Mouse (Mus musculus): ENCODE data around the gene Lamtor4. TPM values are rescaled to one million over a fixed set of nuclear protein-coding genes. Genes with fewer than 3 reads are reported as not detected.

The Lamtor4 gene
- polyA plus RNA-seq, 1 experiment from 2014 or later, result 125 TPM

GRCm38 (mm10) chr5:138228026-138228425 lies 27.3 kb upstream of the Lamtor4 start:
- no peak for DNase-seq (ENCODE audit: low read depth, low spot score)
- no peak for ATAC-seq
- H3K27me3 ChIP-seq, result no peaks in the 10 kb centered on the region
- TF ChIP-seq CTCF (IDR thresholded peaks at IDR 0.05), result peak; percentile 91
- CTCF ChIA-PET, result interaction anchor here (0.8 to 1.2 kb wide), 4 partner anchors 9 to 19 kb away, joined by 3 to 5 read pairs (median 4); no protein-coding TSS in a partner anchor
- POLR2A ChIA-PET, result no interaction called here
- in situ Hi-C loops (cut with MboI; ENCODE audit: low pct_unique_long_range_greater_than_20kb), result loop anchor here (10.0 kb wide), 1 partner anchor 297 kb away; no protein-coding TSS in a partner anchor

GRCm38 (mm10) chr5:138229511-138229910 lies 25.8 kb upstream of the Lamtor4 start:
- POLR2A ChIA-PET, result interaction anchor here (0.8 to 1.1 kb wide), 2 partner anchors 8 to 25 kb away, joined by 3 to 4 read pairs; no protein-coding TSS in a partner anchor
- no peak for TF ChIP-seq CTCF (IDR thresholded peaks at IDR 0.05)
- H3K27me3 ChIP-seq, result no peaks in the 10 kb centered on the region
- CTCF ChIA-PET, result interaction anchor here (0.7 to 2.8 kb wide), 5 partner anchors 9 to 40 kb away, joined by 3 to 7 read pairs (median 4); no protein-coding TSS in a partner anchor
- in situ Hi-C loops (cut with MboI; ENCODE audit: low pct_unique_long_range_greater_than_20kb), result loop anchor here (10.0 kb wide), 1 partner anchor 295 kb away; no protein-coding TSS in a partner anchor
- ATAC-seq (no peak), DNase-seq (ENCODE audit: low read depth, low spot score) (no peak)

GRCm38 (mm10) chr5:138233778-138234177 lies 21.5 kb upstream of the Lamtor4 start:
- ChIA-PET POLR2A (no interaction called here), CTCF (interaction anchor here (2.6 to 3.0 kb wide), 2 partner anchors 13 to 424 kb away, joined by 6 to 28 read pairs; no protein-coding TSS in a partner anchor)
- TF ChIP-seq CTCF (IDR thresholded peaks at IDR 0.05), result no peak
- ATAC-seq, result peak; percentile 17
- H3K27me3 ChIP-seq, result no peaks in the 10 kb centered on the region
- in situ Hi-C loops (cut with MboI; ENCODE audit: low pct_unique_long_range_greater_than_20kb), result no loop called here
- DNase-seq (ENCODE audit: low read depth, low spot score), result no peak

GRCm38 (mm10) chr5:138234224-138234623 lies 21.1 kb upstream of the Lamtor4 start:
- DNase-seq (ENCODE audit: low read depth, low spot score) (no peak), ATAC-seq (no peak)
- TF ChIP-seq CTCF (IDR thresholded peaks at IDR 0.05), result no peak
- CTCF ChIA-PET, result interaction anchor here (1.1 to 3.0 kb wide), 4 partner anchors 8 to 423 kb away, joined by 4 to 28 read pairs (median 6); partner anchors contain the start of gene Nxpe5
- POLR2A ChIA-PET, result no interaction called here
- no peaks in the 10 kb centered on the region for H3K27me3 ChIP-seq
- in situ Hi-C loops (cut with MboI; ENCODE audit: low pct_unique_long_range_greater_than_20kb), result no loop called here

GRCm38 (mm10) chr5:138241511-138241910 lies 13.8 kb upstream of the Lamtor4 start:
- in situ Hi-C loops (cut with MboI; ENCODE audit: low pct_unique_long_range_greater_than_20kb), result no loop called here
- CTCF ChIA-PET, result no interaction called here
- peaks cover 11% of the 10 kb centered on the region for H3K27me3 ChIP-seq
- TF ChIP-seq CTCF (IDR thresholded peaks at IDR 0.05), result no peak
- DNase-seq (ENCODE audit: low read depth, low spot score) (no peak), ATAC-seq (no peak)
- POLR2A ChIA-PET, result no interaction called here

- ATAC-seq (no peak), DNase-seq (ENCODE audit: low read depth, low spot score) (no peak)
- no peak for TF ChIP-seq CTCF (IDR thresholded peaks at IDR 0.05)
- ChIA-PET POLR2A (no interaction called here), CTCF (interaction anchor here (0.8 to 2.4 kb wide), 6 partner anchors 13 to 61 kb away, joined by 3 to 12 read pairs (median 4); no protein-coding TSS in a partner anchor)
- no peaks in the 10 kb centered on the region for H3K27me3 ChIP-seq
- in situ Hi-C loops (cut with MboI; ENCODE audit: low pct_unique_long_range_greater_than_20kb), result loop anchor here (5.0 kb wide), 1 partner anchor 44 kb away; no protein-coding TSS in a partner anchor
Observed at GRCm38 (mm10) chr5:138251144-138251543, 4.1 kb upstream of the Lamtor4 start.

- in situ Hi-C loops (cut with MboI; ENCODE audit: low pct_unique_long_range_greater_than_20kb), result loop anchor here (5.0 kb wide), 1 partner anchor 46 kb away; no protein-coding TSS in a partner anchor
- no peak for ATAC-seq
- POLR2A ChIA-PET, result no interaction called here
- DNase-seq (ENCODE audit: low read depth, low spot score), result no peak
- H3K27me3 ChIP-seq, result no peaks in the 10 kb centered on the region
- CTCF ChIA-PET, result interaction anchor here (1.5 to 2.4 kb wide), 4 partner anchors 9 to 45 kb away, joined by 5 to 15 read pairs (median 10); no protein-coding TSS in a partner anchor
- TF ChIP-seq CTCF (IDR thresholded peaks at IDR 0.05), result no peak
Observed at GRCm38 (mm10) chr5:138253061-138253460, 2.2 kb upstream of the Lamtor4 start.

- no peak for DNase-seq (ENCODE audit: low read depth, low spot score)
- POLR2A ChIA-PET, result interaction anchor here (0.6 to 1.0 kb wide), 2 partner anchors 8 to 598 kb away, joined by 4 read pairs; partner anchors contain the start of gene BC037034
- TF ChIP-seq CTCF (IDR thresholded peaks at IDR 0.05), result no peak
- H3K27me3 ChIP-seq, result no peaks in the 10 kb centered on the region
- CTCF ChIA-PET, result interaction anchor here (0.7 to 1.5 kb wide), 2 partner anchors 16 to 35 kb away, joined by 3 to 6 read pairs; partner anchors contain the start of gene Gal3st4
- ATAC-seq, result peak; percentile 6
- in situ Hi-C loops (cut with MboI; ENCODE audit: low pct_unique_long_range_greater_than_20kb), result no loop called here
Observed at GRCm38 (mm10) chr5:138256094-138256467, 799 bp downstream of the Lamtor4 start.

GRCm38 (mm10) chr5:138256966-138257584 lies 1.8 kb downstream of the Lamtor4 start:
- H3K27me3 ChIP-seq, result no peaks in the 10 kb centered on the region
- in situ Hi-C loops (cut with MboI; ENCODE audit: low pct_unique_long_range_greater_than_20kb), result no loop called here
- DNase-seq (ENCODE audit: low read depth, low spot score), result no peak
- TF ChIP-seq CTCF (IDR thresholded peaks at IDR 0.05), result no peak
- CTCF ChIA-PET, result no interaction called here
- ATAC-seq, result no peak
- POLR2A ChIA-PET, result interaction anchor here (0.6 kb wide), 1 partner anchor 597 kb away, joined by 4 read pairs; no protein-coding TSS in a partner anchor

GRCm38 (mm10) chr5:138257585-138257978 lies 2.3 kb downstream of the Lamtor4 start:
- ATAC-seq, result no peak
- DNase-seq (ENCODE audit: low read depth, low spot score), result no peak
- POLR2A ChIA-PET, result no interaction called here
- TF ChIP-seq CTCF (IDR thresholded peaks at IDR 0.05), result no peak
- CTCF ChIA-PET, result no interaction called here
- in situ Hi-C loops (cut with MboI; ENCODE audit: low pct_unique_long_range_greater_than_20kb), result no loop called here
- no peaks in the 10 kb centered on the region for H3K27me3 ChIP-seq

- DNase-seq (ENCODE audit: low read depth, low spot score) (no peak), ATAC-seq (no peak)
- in situ Hi-C loops (cut with MboI; ENCODE audit: low pct_unique_long_range_greater_than_20kb), result no loop called here
- CTCF ChIA-PET, result no interaction called here
- H3K27me3 ChIP-seq, result no peaks in the 10 kb centered on the region
- TF ChIP-seq CTCF (IDR thresholded peaks at IDR 0.05), result no peak
- POLR2A ChIA-PET, result no interaction called here
Observed at GRCm38 (mm10) chr5:138258078-138258477, 2.8 kb downstream of the Lamtor4 start.
